Mouse (Mus musculus) hindbrain, embryonic 13.5 days (tissue): ENCODE measurements at regions not wholly inside any gene's neighbourhood (a gene's known extent, or its start where the extent isn't known, plus 50 kb on each side); places are given as distances from the start of the nearest gene placed in this dataset.

Experiments
- ATAC-seq: fragments of 200-750 bp; cut with Nextera tagmentation; 2 replicates; pipeline ENCODE4 v1.8.0; 2017; ENCODE audit warnings: moderate TSS enrichment; ENCODE audit not compliant: low FRiP score
- H3K27ac ChIP-seq: fragments of 300-500 bp; sonication (generic); 2 replicates; pipeline ENCODE4 v1.5.1; 2015; ENCODE audit warnings: inconsistent platforms, mild to moderate bottlenecking, moderate library complexity
- H3K27me3 ChIP-seq: fragments of 300-500 bp; sonication (generic); 2 replicates; pipeline ENCODE4 v1.6.1; 2015; ENCODE audit warnings: mild to moderate bottlenecking, inconsistent platforms
- H3K36me3 ChIP-seq: fragments of 300-500 bp; sonication (generic); 2 replicates; pipeline ENCODE4 v1.6.1; 2015; ENCODE audit warnings: mild to moderate bottlenecking, inconsistent platforms
- H3K4me1 ChIP-seq: fragments of 300-500 bp; sonication (generic); replicated peaks from 2 replicates; pipeline ENCODE4 v1.6.1; 2015; ENCODE audit warnings: inconsistent platforms
- H3K4me2 ChIP-seq: fragments of 300-500 bp; sonication (generic); 2 replicates; pipeline ENCODE4 v1.6.1; 2015; ENCODE audit warnings: inconsistent platforms, mild to moderate bottlenecking, moderate library complexity
- H3K4me3 ChIP-seq: fragments of 300-500 bp; sonication (generic); 2 replicates; pipeline ENCODE4 v1.5.1; 2015; ENCODE audit warnings: mild to moderate bottlenecking, inconsistent platforms
- H3K9ac ChIP-seq: fragments of 300-500 bp; sonication (generic); 2 replicates; pipeline ENCODE4 v1.6.1; 2015; ENCODE audit warnings: mild to moderate bottlenecking, inconsistent platforms
- H3K9me3 ChIP-seq: fragments of 300-500 bp; sonication (generic); 2 replicates; pipeline ENCODE4 v1.6.1; 2016; ENCODE audit warnings: inconsistent platforms
- WGBS: fragments of 180-500 bp; shearing (Covaris S2); methylation state at CpG from one replicate; pipeline ENCODE4 v1.1.7; 2015; 5-methylcytosine and 5-hydroxymethylcytosine counted together

DNA sequence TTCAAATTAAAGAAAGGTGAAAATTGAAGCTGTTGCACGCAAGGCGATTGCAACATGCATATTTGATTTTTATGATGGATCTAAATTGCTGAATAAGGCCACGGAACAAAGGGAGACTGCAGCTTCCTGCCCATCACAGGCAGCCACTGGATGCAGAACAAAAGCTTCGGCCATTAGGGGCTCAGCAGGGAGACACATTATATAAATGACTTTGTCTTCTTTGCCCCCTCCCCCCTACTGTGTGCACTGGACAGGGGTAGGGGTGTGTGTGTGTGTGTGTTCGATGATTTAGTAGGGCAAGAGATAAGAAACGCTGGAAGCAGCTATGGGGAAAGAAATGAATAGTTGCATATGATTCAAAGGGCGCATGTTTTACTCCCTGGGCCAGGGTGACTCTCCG lies 481.2 kb upstream of the Pmfbp1 start:
- Histone ChIP-seq H3K4me1 (peaks cover 10% of the 10 kb centered on the region), H3K4me2 (no peak overlapping the region), H3K9ac (peak overlapping the region; percentile 9; the same call in 1 of the 2 replicates), H3K9me3 (no peaks in the 10 kb centered on the region), H3K4me3 (no peak overlapping the region), H3K27me3 (no peaks in the 10 kb centered on the region), H3K36me3 (no peaks in the 10 kb centered on the region), H3K27ac (peak overlapping the region; percentile 72)
- WGBS: 7% methylated on average over 8 of the region's 8 CpGs
- ATAC-seq: no peak

DNA sequence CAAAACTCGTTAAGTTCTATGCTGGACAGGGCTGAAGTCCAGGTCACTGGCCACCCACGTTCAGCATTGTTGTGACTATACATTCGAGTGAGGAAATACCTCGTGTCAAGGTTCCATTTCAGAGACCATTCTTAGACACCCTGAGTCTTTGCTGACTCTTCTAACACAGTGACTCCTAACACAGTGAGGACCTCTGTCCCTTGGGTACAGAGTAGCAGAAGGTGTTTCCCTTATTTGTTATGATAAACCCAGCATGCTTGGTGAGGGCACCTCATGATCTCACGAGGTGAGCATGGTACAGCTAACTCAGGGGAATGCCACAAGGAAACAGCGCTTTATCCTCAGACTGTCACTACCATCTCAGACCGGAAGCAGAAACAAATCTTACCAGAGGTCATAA lies 480.2 kb upstream of the Pmfbp1 start:
- ATAC-seq: no peak

DNA sequence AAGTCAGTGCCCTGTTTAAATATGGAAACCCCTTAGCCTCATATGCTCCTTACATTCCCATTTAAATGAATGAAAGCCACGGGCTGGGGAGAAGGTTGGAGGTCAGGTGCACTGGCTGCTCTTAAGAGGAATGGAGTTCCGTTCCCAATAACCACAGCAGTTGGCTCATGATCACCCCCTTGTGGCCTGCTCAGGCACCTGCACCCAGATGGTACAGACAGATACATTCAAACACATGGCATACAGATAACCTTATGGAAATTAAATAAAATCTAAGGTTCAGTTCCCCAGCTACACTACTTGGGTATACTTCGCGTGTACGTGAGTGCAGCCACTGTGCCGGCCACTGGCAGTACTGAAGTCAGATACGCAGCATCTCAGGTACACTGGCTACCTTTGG lies 479.1 kb upstream of the Pmfbp1 start:
- H3K36me3 ChIP-seq: no peaks in the 10 kb centered on the region
- no peak overlapping the region for H3K9ac ChIP-seq
- 61% methylated on average over 7 of the region's 7 CpGs for WGBS
- no peaks in the 10 kb centered on the region for H3K27me3 ChIP-seq
- no peak for ATAC-seq
- peaks cover 10% of the 10 kb centered on the region for H3K4me1 ChIP-seq
- no peaks in the 10 kb centered on the region for H3K9me3 ChIP-seq
- H3K4me2 ChIP-seq: no peak overlapping the region
- no peak overlapping the region for H3K27ac ChIP-seq
- no peak overlapping the region for H3K4me3 ChIP-seq

More for the DNA sequence above, 480.2 kb upstream of the Pmfbp1 start:
- Histone ChIP-seq H3K9me3 (no peaks in the 10 kb centered on the region), H3K36me3 (no peaks in the 10 kb centered on the region), H3K27ac (no peak overlapping the region), H3K4me1 (peaks cover 10% of the 10 kb centered on the region), H3K9ac (no peak overlapping the region), H3K4me2 (no peak overlapping the region), H3K4me3 (no peak overlapping the region), H3K27me3 (no peaks in the 10 kb centered on the region)
- 58% methylated on average over 7 of the region's 7 CpGs for WGBS

DNA sequence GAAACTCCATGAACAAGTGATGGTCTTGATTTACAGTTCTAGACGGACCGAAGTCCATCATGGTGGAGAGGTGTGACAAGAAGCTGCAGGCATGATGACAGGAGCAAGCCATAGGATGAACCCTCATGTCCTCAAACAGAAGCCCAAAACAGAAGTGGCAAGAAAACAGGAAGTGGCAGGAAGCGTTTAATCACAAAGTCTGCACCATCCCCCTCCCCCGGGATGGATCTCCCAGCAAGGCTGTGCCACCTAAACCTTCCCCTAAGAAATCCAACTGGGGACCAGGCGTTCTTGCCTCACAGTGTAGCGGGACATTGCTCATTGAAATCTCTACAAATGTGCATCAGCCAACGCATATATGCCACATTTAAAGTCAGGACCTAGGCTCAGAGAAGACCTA lies 474.3 kb upstream of the Pmfbp1 start:
- H3K9ac ChIP-seq: no peak overlapping the region
- H3K4me2 ChIP-seq: no peak overlapping the region
- no peaks in the 10 kb centered on the region for H3K4me1 ChIP-seq
- no peaks in the 10 kb centered on the region for H3K9me3 ChIP-seq
- no peak overlapping the region for H3K27ac ChIP-seq
- no peaks in the 10 kb centered on the region for H3K27me3 ChIP-seq
- no peak overlapping the region for H3K4me3 ChIP-seq
- no peaks in the 10 kb centered on the region for H3K36me3 ChIP-seq
- ATAC-seq: no peak
- whole genome bisulfite sequencing: 90% methylated on average over 7 of the region's 7 CpGs

DNA sequence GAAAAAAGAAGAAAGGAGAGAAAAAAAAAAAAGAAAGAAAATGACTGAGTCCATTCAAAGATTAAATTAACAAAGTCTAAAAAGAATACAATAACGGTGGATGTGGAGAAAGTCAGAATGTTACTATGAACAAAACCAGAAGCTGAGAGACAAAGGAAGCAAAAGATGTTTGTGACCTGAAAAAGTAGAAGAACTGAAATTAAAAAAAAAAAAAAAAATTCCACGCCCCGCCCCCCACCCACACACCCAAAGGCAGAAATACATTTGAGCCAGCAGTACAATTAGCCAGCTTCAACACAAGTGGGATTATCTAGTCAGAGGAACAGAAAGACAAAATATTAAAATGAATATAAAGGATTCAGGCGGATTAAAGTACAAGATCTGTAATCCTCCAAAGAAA lies 473.7 kb upstream of the Pmfbp1 start:
- ATAC-seq: no peak
- no peaks in the 10 kb centered on the region for H3K9me3 ChIP-seq
- H3K4me1 ChIP-seq: no peaks in the 10 kb centered on the region
- no peak overlapping the region for H3K9ac ChIP-seq
- no peak overlapping the region for H3K4me3 ChIP-seq
- no peak overlapping the region for H3K4me2 ChIP-seq
- H3K27ac ChIP-seq: no peak overlapping the region
- H3K36me3 ChIP-seq: no peaks in the 10 kb centered on the region
- no peaks in the 10 kb centered on the region for H3K27me3 ChIP-seq
- WGBS: 90% methylated on average over 4 of the region's 4 CpGs

DNA sequence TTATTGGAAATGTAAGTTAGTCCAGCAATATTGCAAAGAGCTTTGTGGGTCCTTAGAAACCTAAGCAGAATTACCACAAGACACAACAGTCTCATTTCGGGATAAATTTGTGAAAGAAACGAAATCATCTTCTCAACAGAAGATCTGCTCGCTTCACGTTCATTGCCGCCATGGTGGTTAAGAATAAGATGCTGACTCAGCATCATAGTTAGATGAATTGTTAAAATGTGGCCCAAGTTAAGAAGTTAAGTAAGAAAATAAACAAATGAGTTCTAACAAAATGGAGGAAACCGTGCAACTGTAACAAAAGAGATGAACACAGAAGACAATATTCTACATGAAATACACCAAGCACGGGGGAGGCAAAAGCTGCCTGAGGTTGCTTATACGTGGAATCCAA lies 465.9 kb upstream of the Pmfbp1 start:
- Histone ChIP-seq H3K9me3 (no peaks in the 10 kb centered on the region), H3K27me3 (no peaks in the 10 kb centered on the region), H3K36me3 (no peaks in the 10 kb centered on the region), H3K4me3 (no peak overlapping the region), H3K27ac (no peak overlapping the region), H3K9ac (no peak overlapping the region), H3K4me1 (no peaks in the 10 kb centered on the region), H3K4me2 (no peak overlapping the region)
- no peak for ATAC-seq
- 92% methylated on average over 8 of the region's 8 CpGs for WGBS

DNA sequence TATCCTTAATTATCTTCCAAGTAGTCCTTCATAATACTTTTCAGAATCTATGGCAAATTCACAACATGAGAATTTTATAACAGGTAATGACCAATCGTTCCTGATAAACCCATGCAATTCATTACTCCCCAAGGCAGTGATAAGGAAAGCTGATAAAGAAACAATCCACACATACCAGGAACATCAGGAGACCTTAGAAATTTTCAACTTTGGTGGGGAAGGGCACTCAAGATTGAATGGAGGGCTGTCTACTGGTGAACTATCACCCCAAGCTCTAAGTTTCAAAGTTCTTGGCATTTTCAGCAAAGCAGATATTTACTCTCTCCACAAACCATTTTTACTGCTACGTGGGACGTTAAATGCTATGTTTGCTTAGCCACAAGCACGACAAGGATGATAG lies 440.2 kb upstream of the Pmfbp1 start:
- WGBS: 93% methylated on average over 4 of the region's 4 CpGs
- no peak for ATAC-seq
- H3K4me2 ChIP-seq: no peak overlapping the region
- no peaks in the 10 kb centered on the region for H3K27me3 ChIP-seq
- H3K4me1 ChIP-seq: no peaks in the 10 kb centered on the region
- peaks cover 6% of the 10 kb centered on the region; the same call in 1 of the 2 replicates for H3K9me3 ChIP-seq
- no peak overlapping the region for H3K9ac ChIP-seq
- H3K4me3 ChIP-seq: no peak overlapping the region
- H3K27ac ChIP-seq: no peak overlapping the region
- H3K36me3 ChIP-seq: no peaks in the 10 kb centered on the region

DNA sequence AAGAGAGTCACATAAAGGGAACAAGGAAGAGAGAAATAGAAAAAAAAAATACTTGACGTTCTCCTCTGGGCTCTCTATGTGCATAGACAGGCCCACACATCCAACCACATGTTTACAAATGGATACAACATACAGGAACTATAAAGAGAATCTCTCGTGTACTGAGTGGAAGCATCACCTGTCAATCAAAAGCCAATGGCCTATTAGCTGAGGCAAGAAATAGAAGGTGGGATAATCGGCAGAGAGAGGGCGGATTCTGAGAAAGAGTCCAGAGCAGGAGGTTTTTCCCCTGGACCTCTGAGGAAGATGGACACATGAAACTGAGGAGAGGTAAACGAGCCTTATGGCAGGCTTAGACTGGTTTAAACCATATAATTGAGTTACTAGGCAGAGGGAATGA lies 434.7 kb upstream of the Pmfbp1 start:
- Histone ChIP-seq H3K4me2 (no peak overlapping the region), H3K9me3 (no peaks in the 10 kb centered on the region), H3K36me3 (no peaks in the 10 kb centered on the region), H3K27ac (no peak overlapping the region), H3K27me3 (no peaks in the 10 kb centered on the region), H3K4me1 (no peaks in the 10 kb centered on the region), H3K9ac (no peak overlapping the region), H3K4me3 (0 out of 2 replicates have a peak overlapping the region, but pooled peaks have one; percentile 16)
- WGBS: 77% methylated on average over 5 of the region's 5 CpGs
- no peak for ATAC-seq

DNA sequence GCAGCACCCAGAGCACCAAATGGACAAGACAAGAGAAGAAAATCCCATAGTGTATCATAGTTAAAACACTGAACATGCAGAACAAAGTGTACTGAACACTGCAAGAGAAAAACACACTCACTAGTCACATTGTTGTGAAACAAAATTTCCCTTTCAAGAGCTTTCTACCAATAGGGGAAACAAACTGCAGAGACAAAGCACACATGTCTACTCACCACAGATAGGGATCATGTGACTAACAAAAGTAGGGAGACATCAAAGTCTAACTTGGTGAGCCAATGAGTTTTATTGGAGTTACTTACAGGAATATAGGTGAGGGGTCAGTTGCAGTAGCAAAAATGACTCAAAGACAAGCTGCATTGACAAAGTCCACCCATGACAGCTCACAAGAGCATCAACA lies 431.5 kb upstream of the Pmfbp1 start:
- H3K27me3 ChIP-seq: no peaks in the 10 kb centered on the region
- no peaks in the 10 kb centered on the region for H3K4me1 ChIP-seq
- H3K4me3 ChIP-seq: no peak overlapping the region
- no peaks in the 10 kb centered on the region for H3K36me3 ChIP-seq
- H3K9me3 ChIP-seq: no peaks in the 10 kb centered on the region
- H3K27ac ChIP-seq: no peak overlapping the region
- no peak overlapping the region for H3K4me2 ChIP-seq
- no peak overlapping the region for H3K9ac ChIP-seq
- no peak for ATAC-seq

DNA sequence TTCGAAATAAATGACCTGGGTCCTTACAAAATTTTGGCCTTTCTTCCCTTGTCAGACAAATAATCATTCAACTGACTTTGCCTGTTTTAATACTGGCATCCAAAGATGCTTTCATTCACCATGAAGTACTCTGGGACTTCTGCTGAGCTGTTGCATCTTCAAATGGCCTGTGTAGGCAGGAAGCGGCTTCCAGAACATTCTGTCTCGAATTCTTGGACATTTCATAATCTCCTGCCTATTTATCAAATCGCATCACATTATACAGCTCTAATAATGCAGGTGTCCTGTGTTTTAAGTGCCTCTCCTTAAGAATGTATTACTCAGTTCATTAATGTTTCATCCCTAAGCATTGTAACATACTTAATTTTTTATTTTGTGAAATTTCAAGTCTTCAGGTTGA lies 420.1 kb upstream of the Pmfbp1 start:
- peaks cover 6% of the 10 kb centered on the region for H3K4me1 ChIP-seq
- H3K27ac ChIP-seq: no peak overlapping the region
- H3K27me3 ChIP-seq: no peaks in the 10 kb centered on the region
- H3K9ac ChIP-seq: no peak overlapping the region
- H3K36me3 ChIP-seq: no peaks in the 10 kb centered on the region
- 95% methylated on average over 4 of the region's 4 CpGs for WGBS
- H3K4me3 ChIP-seq: no peak overlapping the region
- ATAC-seq: no peak
- H3K4me2 ChIP-seq: no peak overlapping the region
- H3K9me3 ChIP-seq: peaks cover 6% of the 10 kb centered on the region

DNA sequence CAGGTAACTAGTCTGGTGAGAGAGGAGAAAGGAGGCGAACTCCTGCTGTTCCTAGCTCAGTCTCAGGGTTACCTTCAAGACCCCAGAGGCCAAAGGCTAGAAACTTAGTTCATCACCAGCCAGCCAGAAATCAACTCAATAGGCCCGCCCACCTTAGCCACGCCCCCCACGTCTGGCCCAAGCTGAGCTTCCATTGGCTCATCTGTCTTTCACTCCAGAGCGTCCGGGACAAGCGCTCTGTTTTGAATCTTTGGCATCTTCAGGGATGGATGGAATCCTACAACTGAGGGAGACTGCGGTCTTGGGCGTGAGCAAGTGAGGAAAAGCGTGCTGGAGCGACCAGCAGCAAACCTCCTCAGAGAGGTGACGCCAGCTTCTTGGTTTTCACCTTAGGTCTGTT lies 418.8 kb upstream of the Pmfbp1 start:
- H3K9me3 ChIP-seq: peaks cover 6% of the 10 kb centered on the region
- H3K4me1 ChIP-seq: peaks cover 6% of the 10 kb centered on the region
- H3K36me3 ChIP-seq: no peaks in the 10 kb centered on the region
- no peak overlapping the region for H3K27ac ChIP-seq
- WGBS: 14% methylated on average over 12 of the region's 12 CpGs
- H3K4me2 ChIP-seq: peak overlapping the region; percentile 46
- no peaks in the 10 kb centered on the region for H3K27me3 ChIP-seq
- H3K9ac ChIP-seq: no peak overlapping the region
- no peak for ATAC-seq
- H3K4me3 ChIP-seq: peak overlapping the region; percentile 22

DNA sequence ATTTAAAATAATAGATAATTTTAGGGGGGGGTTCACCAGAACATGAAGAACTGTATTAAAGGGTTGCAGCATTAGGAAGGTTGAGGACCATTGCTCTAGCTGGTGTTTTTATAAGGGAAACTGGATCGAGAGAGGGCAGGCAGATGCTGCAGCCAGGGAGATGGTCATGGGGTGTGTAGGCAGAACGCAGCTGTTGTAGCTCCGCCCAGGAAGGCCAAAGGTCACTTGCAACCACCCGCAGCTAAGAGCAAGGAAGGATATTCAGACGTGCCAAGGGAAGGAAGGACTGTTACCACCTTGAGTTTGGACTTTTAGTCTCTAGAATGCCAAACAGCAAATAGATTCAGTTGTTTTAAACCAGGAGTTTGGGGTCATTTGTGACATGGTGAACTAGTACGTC lies 414.6 kb upstream of the Pmfbp1 start:
- H3K4me3 ChIP-seq: no peak overlapping the region
- H3K36me3 ChIP-seq: no peaks in the 10 kb centered on the region
- no peak overlapping the region for H3K27ac ChIP-seq
- no peak overlapping the region for H3K9ac ChIP-seq
- peaks cover 6% of the 10 kb centered on the region for H3K4me1 ChIP-seq
- WGBS: 59% methylated on average over 6 of the region's 6 CpGs
- no peak overlapping the region for H3K4me2 ChIP-seq
- H3K9me3 ChIP-seq: peaks cover 6% of the 10 kb centered on the region
- no peaks in the 10 kb centered on the region for H3K27me3 ChIP-seq
- ATAC-seq: no peak

DNA sequence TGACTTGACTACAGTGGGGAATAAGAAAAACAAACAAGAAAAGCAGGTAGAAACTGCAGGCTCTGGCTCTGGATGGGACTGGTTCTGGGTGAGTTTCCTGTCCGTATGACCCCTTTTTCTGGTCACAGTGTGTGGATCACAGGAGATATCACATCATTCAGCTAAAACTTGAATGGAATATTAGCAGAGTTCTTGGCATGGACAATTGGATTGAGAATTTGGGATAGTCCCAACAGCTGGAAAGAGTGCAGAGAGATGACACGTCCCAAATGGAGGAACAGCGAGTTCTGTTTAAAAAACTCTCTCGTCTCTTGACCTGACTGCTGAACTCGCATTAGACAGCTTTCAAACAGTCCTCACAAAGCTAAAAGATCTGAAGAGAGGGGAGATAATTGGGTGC lies 412.5 kb upstream of the Pmfbp1 start:
- no peak overlapping the region for H3K27ac ChIP-seq
- H3K9me3 ChIP-seq: peaks cover 6% of the 10 kb centered on the region
- H3K36me3 ChIP-seq: no peaks in the 10 kb centered on the region
- H3K9ac ChIP-seq: no peak overlapping the region
- H3K4me3 ChIP-seq: no peak overlapping the region
- no peak for ATAC-seq
- no peaks in the 10 kb centered on the region for H3K4me1 ChIP-seq
- H3K27me3 ChIP-seq: no peaks in the 10 kb centered on the region
- WGBS: 83% methylated on average over 5 of the region's 5 CpGs
- H3K4me2 ChIP-seq: no peak overlapping the region

DNA sequence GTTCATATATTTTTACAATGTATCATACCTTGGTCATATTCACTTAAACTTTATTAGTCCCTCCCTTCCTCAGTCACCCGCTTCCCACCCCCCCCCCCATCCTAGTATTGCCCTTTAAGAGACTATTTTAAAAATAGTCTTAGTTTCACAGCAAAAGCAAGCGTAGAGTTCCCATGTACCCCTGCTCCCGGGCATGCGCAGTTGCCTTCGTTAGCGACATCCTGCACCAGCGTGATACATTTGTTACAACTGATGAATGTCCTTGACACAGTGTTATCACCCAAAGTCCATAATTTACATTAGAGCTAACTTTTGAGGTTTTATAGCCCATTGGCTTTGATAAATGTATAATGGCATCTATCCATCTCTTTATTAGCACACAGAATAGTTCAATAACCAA lies 408.7 kb upstream of the Pmfbp1 start:
- WGBS: 92% methylated on average over 7 of the region's 7 CpGs
- no peak overlapping the region for H3K27ac ChIP-seq
- no peak for ATAC-seq

More for the DNA sequence above, 408.7 kb upstream of the Pmfbp1 start:
- Histone ChIP-seq H3K4me1 (no peaks in the 10 kb centered on the region), H3K4me3 (no peak overlapping the region), H3K9me3 (no peaks in the 10 kb centered on the region), H3K36me3 (no peaks in the 10 kb centered on the region), H3K9ac (no peak overlapping the region), H3K27me3 (no peaks in the 10 kb centered on the region), H3K4me2 (no peak overlapping the region)
